Mouse (Mus musculus): ENCODE measurements around the gene Fgfr2.

Fgfr2 gene

GRCm38 (mm10) chr7:130577388-130578003 is 2545.7 kb downstream of the Fgfr2 start, which contains the start of gene Tacc2:
TSS of gene Tacc2 (plus strand) at chr7:130577438.
- DNase-seq (ENCODE audit: low read depth in 2 of 2, low spot score in 2 of 2) = no peak

GRCm38 (mm10) chr7:130576981-130577380 is 2546.2 kb downstream of the Fgfr2 start:
- DNase-seq (ENCODE audit: low read depth in 2 of 2, low spot score in 2 of 2) = no peak

GRCm38 (mm10) chr7:130574211-130574991 is 2548.7 kb downstream of the Fgfr2 start:
- DNase-seq (ENCODE audit: low read depth in 2 of 2, low spot score in 2 of 2) = no peak

GRCm38 (mm10) chr7:130573746-130574145 is 2549.4 kb downstream of the Fgfr2 start:
- DNase-seq (ENCODE audit: low read depth in 2 of 2, low spot score in 2 of 2) = no peak

GRCm38 (mm10) chr7:130572821-130573220 is 2550.3 kb downstream of the Fgfr2 start, which contains the start of gene Nsmce4a:
TSS of gene Nsmce4a (minus strand) at chr7:130573118.
- no peak for DNase-seq (ENCODE audit: low read depth in 2 of 2, low spot score in 2 of 2)

GRCm38 (mm10) chr7:130570472-130570871 is 2552.7 kb downstream of the Fgfr2 start:
- DNase-seq (ENCODE audit: low read depth in 2 of 2, low spot score in 2 of 2) = no peak

- DNase-seq (ENCODE audit: low read depth in 2 of 2, low spot score in 2 of 2) = no peak
Measured at GRCm38 (mm10) chr7:130568783-130569436, 2554.2 kb downstream of the Fgfr2 start.

- DNase-seq (ENCODE audit: low read depth in 2 of 2, low spot score in 2 of 2) = no peak
Measured at GRCm38 (mm10) chr7:130564596-130564995, 2558.6 kb downstream of the Fgfr2 start.

- DNase-seq (ENCODE audit: low read depth in 2 of 2, low spot score in 2 of 2) = no peak
Measured at GRCm38 (mm10) chr7:130563880-130564279, 2559.3 kb downstream of the Fgfr2 start.

- no peak for DNase-seq (ENCODE audit: low read depth in 2 of 2, low spot score in 2 of 2)
Measured at GRCm38 (mm10) chr7:130563276-130563675, 2559.9 kb downstream of the Fgfr2 start.

GRCm38 (mm10) chr7:130560933-130561332 is 2562.2 kb downstream of the Fgfr2 start:
- no peak for DNase-seq (ENCODE audit: low read depth in 2 of 2, low spot score in 2 of 2)

- DNase-seq (ENCODE audit: low read depth in 2 of 2, low spot score in 2 of 2) = no peak
Measured at GRCm38 (mm10) chr7:130558592-130558991, 2564.6 kb downstream of the Fgfr2 start.

GRCm38 (mm10) chr7:130555597-130555996 is 2567.6 kb downstream of the Fgfr2 start:
- DNase-seq (ENCODE audit: low read depth in 2 of 2, low spot score in 2 of 2) = no peak

- no peak for DNase-seq (ENCODE audit: low read depth in 2 of 2, low spot score in 2 of 2)
Measured at GRCm38 (mm10) chr7:130553321-130553720, 2569.8 kb downstream of the Fgfr2 start.

- no peak for DNase-seq (ENCODE audit: low read depth in 2 of 2, low spot score in 2 of 2)
Measured at GRCm38 (mm10) chr7:130552780-130553179, 2570.4 kb downstream of the Fgfr2 start.

- DNase-seq (ENCODE audit: low read depth in 2 of 2, low spot score in 2 of 2) = no peak
Measured at GRCm38 (mm10) chr7:130547635-130548175, 2575.4 kb downstream of the Fgfr2 start.

GRCm38 (mm10) chr7:130546791-130547484 is 2576.2 kb downstream of the Fgfr2 start:
- DNase-seq (ENCODE audit: low read depth in 2 of 2, low spot score in 2 of 2) = peak; percentile 91 to 94

GRCm38 (mm10) chr7:130546421-130546790 is 2576.7 kb downstream of the Fgfr2 start:
- DNase-seq (ENCODE audit: low read depth in 2 of 2, low spot score in 2 of 2) = no peak

GRCm38 (mm10) chr7:130545893-130546292 is 2577.3 kb downstream of the Fgfr2 start:
- no peak for DNase-seq (ENCODE audit: low read depth in 2 of 2, low spot score in 2 of 2)

GRCm38 (mm10) chr7:130545401-130545800 is 2577.7 kb downstream of the Fgfr2 start:
- DNase-seq (ENCODE audit: low read depth in 2 of 2, low spot score in 2 of 2) = no peak

GRCm38 (mm10) chr7:130543181-130543580 is 2580.0 kb downstream of the Fgfr2 start:
- DNase-seq (ENCODE audit: low read depth in 2 of 2, low spot score in 2 of 2) = no peak
